Comparison of ENCODE assay signal across 13 mouse cellular contexts in the genomic region with DNA sequence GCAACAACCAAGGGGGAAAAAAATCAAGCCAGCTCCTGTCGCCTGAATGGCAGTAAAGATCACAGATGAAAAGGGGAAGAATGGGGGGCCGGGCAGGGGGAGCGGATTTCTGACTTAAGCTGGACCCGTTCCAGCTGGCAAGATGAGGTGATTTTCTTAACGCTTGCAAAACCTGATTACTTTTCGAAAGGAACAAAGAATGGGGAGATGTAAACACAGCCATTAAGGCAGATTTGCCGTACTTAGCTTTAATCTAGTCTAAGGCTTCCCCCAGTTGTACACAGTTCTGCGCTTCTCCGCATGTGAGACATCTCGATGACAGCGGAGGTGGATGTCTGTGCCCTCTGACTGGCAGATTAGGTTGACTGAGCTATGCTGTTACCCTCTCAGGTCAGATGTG.
DNase-seq lines count a peak whose midpoint lies in the region; ATAC-seq and TF ChIP-seq lines count a peak whose summit lies in the region.
"Had no signal": no experiment of that assay in that cellular context is flagged by ENCODE, and none has a peak within 500 bp of the region (broad histone marks: within the 10 kb centered on the region; RNA-seq: fewer than 3 reads in every experiment).

No protein-coding gene starts in this region.

- no peaks in the 10 kb centered on the region for H3K27me3 ChIP-seq in lung, embryonic 14.5 days (ENCODE audit: insufficient read depth, low read length)
- no peaks in the 10 kb centered on the region for H3K27me3 ChIP-seq in lung, postnatal 0 days (replicated peaks; ENCODE audit: insufficient read depth, low read length)
- no peaks in the 10 kb centered on the region for H3K27me3 ChIP-seq in forebrain, embryonic 13.5 days
- H3K27me3 ChIP-seq in intestine, embryonic 15.5 days (replicated peaks): no peaks in the 10 kb centered on the region
- no peaks in the 10 kb centered on the region for H3K27me3 ChIP-seq in neural tube, embryonic 15.5 days (replicated peaks)
- H3K27me3 ChIP-seq: CH12.LX had no signal

- H3K4me2 ChIP-seq in lung, embryonic 14.5 days: peak overlapping the region; percentile 46
- H3K4me2 ChIP-seq in lung, postnatal 0 days (replicated peaks; ENCODE audit: low read depth, low read length): no peak overlapping the region
- H3K4me2 ChIP-seq in forebrain, embryonic 13.5 days: peak overlapping the region; percentile 49
- H3K4me2 ChIP-seq in intestine, embryonic 15.5 days (replicated peaks): peak overlapping the region; percentile 40
- peak overlapping the region; percentile 34 for H3K4me2 ChIP-seq in neural tube, embryonic 15.5 days

- peak overlapping the region; percentile 4; the same call in 1 of the 2 replicates for H3K9ac ChIP-seq in lung, embryonic 14.5 days
- no peak overlapping the region for H3K9ac ChIP-seq in lung, postnatal 0 days (replicated peaks; ENCODE audit: low read depth)
- 0 out of 2 replicates have a peak overlapping the region, but pooled peaks have one; percentile 21 for H3K9ac ChIP-seq in forebrain, embryonic 13.5 days
- H3K9ac ChIP-seq in intestine, embryonic 15.5 days: no peak overlapping the region
- H3K9ac ChIP-seq in neural tube, embryonic 15.5 days (replicated peaks): no peak overlapping the region

- ATAC-seq in lung, embryonic 14.5 days (ENCODE audit: insufficient read depth): no peak; the same call in 1 of the 2 replicates
- ATAC-seq in lung, postnatal 0 days: no peak
- no peak for ATAC-seq in forebrain, embryonic 13.5 days
- no peak for ATAC-seq in intestine, embryonic 15.5 days
- ATAC-seq in neural tube, embryonic 15.5 days (ENCODE audit: low FRiP score): no peak

- DNase-seq in lung, embryonic 14.5 days: peak; percentile 71
- DNase-seq in lung, postnatal 0 days (ENCODE audit: low spot score): no peak
- DNase-seq in adrenal gland, adult (ENCODE audit: inconsistent age in 2 of 2, low spot score in 1 of 2): no peak
- DNase-seq in frontal cortex, postnatal 14 days (ENCODE audit: low spot score in 2 of 2): no peak
- no peak for DNase-seq in layer of hippocampus, adult 8-10 months (ENCODE audit: low spot score in 2 of 2)
- DNase-seq: heart, adult 11 months; heart, postnatal 36 days; lung, adult 2 months; right cerebral cortex, postnatal 14 days had no signal

- TF ChIP-seq CTCF in lung, embryonic 14.5 days (IDR thresholded peaks at IDR 0.05; ENCODE audit: low read depth): no peak
- no peak for TF ChIP-seq CTCF in lung, postnatal 0 days (IDR thresholded peaks at IDR 0.05)

- H3K36me3 ChIP-seq in lung, embryonic 14.5 days (ENCODE audit: insufficient read depth): no peaks in the 10 kb centered on the region
- H3K36me3 ChIP-seq in lung, postnatal 0 days (ENCODE audit: insufficient read depth, low read length): no peaks in the 10 kb centered on the region
- H3K36me3 ChIP-seq in forebrain, embryonic 13.5 days (ENCODE audit: poor library complexity, severe bottlenecking): no peaks in the 10 kb centered on the region
- no peaks in the 10 kb centered on the region for H3K36me3 ChIP-seq in intestine, embryonic 15.5 days
- H3K36me3 ChIP-seq in neural tube, embryonic 15.5 days: no peaks in the 10 kb centered on the region

- no peak overlapping the region for H3K27ac ChIP-seq in lung, embryonic 14.5 days (ENCODE audit: low read depth)
- H3K27ac ChIP-seq in lung, postnatal 0 days (ENCODE audit: low read length): no peak overlapping the region
- no peak overlapping the region for H3K27ac ChIP-seq in forebrain, embryonic 13.5 days
- no peak overlapping the region for H3K27ac ChIP-seq in intestine, embryonic 15.5 days
- no peak overlapping the region for H3K27ac ChIP-seq in neural tube, embryonic 15.5 days (replicated peaks)

- TF ChIP-seq EP300 in lung, postnatal 0 days (IDR thresholded peaks at IDR 0.05): no peak

- H3K9me3 ChIP-seq in lung, embryonic 14.5 days (ENCODE audit: low read depth, low read length): no peaks in the 10 kb centered on the region
- no peaks in the 10 kb centered on the region for H3K9me3 ChIP-seq in lung, postnatal 0 days (ENCODE audit: low read length)
- H3K9me3 ChIP-seq in forebrain, embryonic 13.5 days (replicated peaks): no peaks in the 10 kb centered on the region
- no peaks in the 10 kb centered on the region for H3K9me3 ChIP-seq in intestine, embryonic 15.5 days
- no peaks in the 10 kb centered on the region for H3K9me3 ChIP-seq in neural tube, embryonic 15.5 days (replicated peaks)

- no peak overlapping the region for H3K4me3 ChIP-seq in lung, embryonic 14.5 days (ENCODE audit: low read depth, low read length)
- no peak overlapping the region for H3K4me3 ChIP-seq in lung, postnatal 0 days (ENCODE audit: low read depth, low read length)
- peak overlapping the region; percentile 3 for H3K4me3 ChIP-seq in forebrain, embryonic 13.5 days
- no peak overlapping the region for H3K4me3 ChIP-seq in intestine, embryonic 15.5 days (replicated peaks)
- no peak overlapping the region for H3K4me3 ChIP-seq in neural tube, embryonic 15.5 days (replicated peaks)

- 12% methylated on average over 11 of the region's 11 CpGs for WGBS in lung, embryonic 14.5 days
- WGBS in lung, postnatal 0 days: 20% methylated on average over 11 of the region's 11 CpGs
- WGBS in forebrain, embryonic 13.5 days: 6% methylated on average over 11 of the region's 11 CpGs
- 24% methylated on average over 11 of the region's 11 CpGs for WGBS in intestine, embryonic 15.5 days
- WGBS in neural tube, embryonic 15.5 days: 35% methylated on average over 11 of the region's 11 CpGs

- H3K4me1 ChIP-seq in lung, embryonic 14.5 days (ENCODE audit: insufficient read depth): peaks cover 8% of the 10 kb centered on the region
- no peaks in the 10 kb centered on the region for H3K4me1 ChIP-seq in lung, postnatal 0 days (ENCODE audit: insufficient read depth, low read depth, low read length)
- peaks cover 20% of the 10 kb centered on the region for H3K4me1 ChIP-seq in forebrain, embryonic 13.5 days
- no peaks in the 10 kb centered on the region; the same call in 1 of the 2 replicates for H3K4me1 ChIP-seq in intestine, embryonic 15.5 days (replicated peaks)
- H3K4me1 ChIP-seq in neural tube, embryonic 15.5 days: peaks cover 10% of the 10 kb centered on the region; the same call in 1 of the 2 replicates

Comparison
In these comparisons a context has a peak if more than half of its experiments do, and no peak if none do; other contexts are left out.
1. H3K9ac ChIP-seq: peak in lung, embryonic 14.5 days (single experiment) and forebrain, embryonic 13.5 days (single experiment); none in lung, postnatal 0 days (single experiment), intestine, embryonic 15.5 days (single experiment) and neural tube, embryonic 15.5 days (single experiment).